Mouse (Mus musculus) cerebellum, adult 11-12 months (tissue): ENCODE measurements at regions not wholly inside any gene's neighbourhood (a gene's known extent, or its start where the extent isn't known, plus 50 kb on each side); places are given as distances from the start of the nearest gene placed in this dataset.

Experiments used
- DNase-seq: peaks from one replicate; pipeline ENCODE4 v3.0.0; 2022

DNA sequence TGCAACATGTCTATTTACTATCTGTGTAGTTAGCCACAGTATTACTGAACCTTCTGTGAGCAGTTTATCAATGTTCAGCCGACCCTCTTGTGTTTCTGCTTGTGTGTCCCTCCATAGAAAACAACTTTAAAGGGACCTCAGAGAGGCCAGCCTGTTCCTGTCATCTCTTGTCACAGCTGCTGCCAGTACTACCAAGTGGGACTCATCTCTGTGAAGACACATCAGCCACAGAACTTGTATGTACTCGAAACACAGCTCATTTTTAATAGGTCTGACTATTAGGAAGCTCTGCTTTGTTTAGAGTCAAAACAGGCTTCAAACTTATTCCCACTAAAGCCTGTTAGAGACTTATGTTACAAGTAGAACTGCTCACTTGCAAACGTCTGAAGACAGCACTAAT, 549.1 kb upstream of the Camk1g start:
- DNase-seq = no peak

DNA sequence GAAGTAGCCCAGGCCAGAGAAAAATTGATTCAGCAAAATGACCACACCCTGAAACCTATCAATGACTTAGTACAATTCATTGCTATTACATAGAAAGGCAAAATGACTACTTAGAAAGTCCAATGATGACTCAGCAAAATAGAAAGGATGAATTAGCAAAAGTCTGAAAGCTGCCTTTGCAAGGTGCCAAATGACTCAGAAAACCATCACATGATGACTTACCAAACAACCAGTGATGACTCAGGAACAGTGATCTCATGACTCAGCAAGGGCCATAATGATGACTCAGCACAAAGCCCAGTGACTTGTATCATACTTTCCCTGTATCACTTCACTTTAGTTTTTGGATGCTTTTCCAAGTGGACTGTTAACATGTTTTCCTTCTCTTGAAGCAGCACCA, 535.6 kb upstream of the Camk1g start:
- DNase-seq = no peak

DNA sequence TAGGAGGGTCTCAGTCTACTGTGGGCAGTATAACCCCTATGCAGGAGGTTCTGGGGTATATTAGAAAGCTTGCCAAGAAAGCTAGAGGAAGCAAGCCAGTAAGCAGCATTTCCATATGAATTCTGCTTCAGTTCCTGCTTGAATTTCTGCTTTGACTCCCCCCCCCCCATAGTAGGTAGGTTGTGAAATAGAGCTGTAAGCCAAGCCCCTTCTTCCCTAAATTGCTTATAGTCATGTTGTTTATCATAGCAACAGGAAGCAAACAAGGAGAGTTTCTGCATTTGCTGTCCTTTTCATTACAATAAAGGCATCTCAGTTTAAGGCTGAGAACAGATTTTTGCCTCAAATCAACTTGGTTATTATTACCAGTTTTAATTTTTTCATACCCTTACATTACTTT, 524.0 kb upstream of the Camk1g start:
- no peak for DNase-seq

DNA sequence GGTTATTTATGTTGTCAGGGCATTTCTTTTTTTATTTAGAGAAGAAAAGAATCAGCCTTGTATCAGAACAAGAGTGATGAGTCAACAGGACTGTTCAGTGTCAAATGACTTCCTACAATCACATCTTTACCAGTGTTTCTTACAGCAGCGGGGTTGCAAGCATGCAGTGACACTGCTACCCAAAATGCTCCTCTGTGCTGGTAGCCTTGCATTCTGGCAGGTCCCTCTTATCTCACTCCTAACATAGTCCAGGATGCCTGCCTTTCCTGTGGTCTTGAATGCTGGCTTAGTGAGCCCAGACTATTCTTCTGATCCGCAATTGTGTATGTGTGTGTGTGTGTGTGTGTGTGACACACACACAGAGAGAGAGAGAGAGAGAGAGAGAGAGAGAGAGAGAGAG, 506.4 kb upstream of the Camk1g start:
- no peak for DNase-seq

DNA sequence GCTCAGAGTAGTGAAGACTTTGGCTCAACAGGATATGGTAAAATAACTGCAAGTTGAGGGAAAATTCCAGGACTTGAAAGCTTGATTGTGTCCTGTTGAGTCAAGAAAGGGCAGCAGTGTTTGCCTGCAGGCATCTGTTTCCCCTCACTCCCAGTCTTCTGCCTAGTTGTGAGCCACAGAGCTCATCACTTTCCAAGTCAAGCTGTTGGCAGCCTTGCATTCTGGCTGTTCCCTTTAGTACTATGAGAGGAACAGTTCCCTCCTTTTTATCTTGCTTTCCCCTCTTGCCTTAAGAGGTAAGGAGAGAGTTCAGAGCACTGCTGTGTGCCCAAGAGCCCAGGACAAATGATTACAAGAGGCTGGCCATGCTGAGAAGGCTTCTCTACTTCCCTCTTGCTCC, 506.0 kb upstream of the Camk1g start:
- no peak for DNase-seq

DNA sequence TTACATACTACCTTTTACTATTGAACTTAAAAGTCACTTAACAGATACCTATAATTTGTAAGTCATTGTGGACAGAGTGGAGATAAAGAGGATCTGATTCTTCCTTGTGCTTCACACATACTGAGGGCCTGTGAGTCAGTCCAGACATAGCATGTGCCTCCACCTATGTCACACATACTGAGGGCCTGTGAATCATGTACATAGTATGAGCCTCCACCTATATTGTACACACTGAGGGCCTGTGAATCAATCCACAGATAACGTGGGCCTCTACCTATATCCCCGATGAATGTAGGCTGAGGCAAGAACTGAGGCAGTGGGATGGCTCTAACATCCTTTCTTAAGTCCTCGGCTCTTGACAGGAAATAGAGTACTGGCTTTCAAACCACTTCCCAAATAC, 505.2 kb upstream of the Camk1g start:
- DNase-seq = no peak

DNA sequence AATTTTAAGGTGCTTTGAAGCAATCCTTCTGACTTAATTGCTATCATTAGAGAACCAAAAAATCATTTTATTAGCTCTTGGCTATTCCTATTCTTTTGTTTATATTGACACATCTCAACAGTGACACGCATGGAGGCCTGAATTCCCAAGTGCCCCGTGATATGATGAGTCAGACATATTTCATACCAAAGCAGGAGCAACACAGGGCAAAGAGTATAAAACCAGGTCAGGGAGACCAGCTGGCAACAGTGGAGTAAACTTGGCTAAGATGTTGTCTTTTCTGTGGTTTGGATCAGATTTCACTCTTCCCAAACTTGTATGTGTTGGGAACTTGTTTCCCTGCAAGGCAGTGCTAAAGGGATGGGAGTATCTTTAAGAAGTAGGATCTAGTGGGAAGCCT, 500.6 kb upstream of the Camk1g start:
- DNase-seq = no peak

DNA sequence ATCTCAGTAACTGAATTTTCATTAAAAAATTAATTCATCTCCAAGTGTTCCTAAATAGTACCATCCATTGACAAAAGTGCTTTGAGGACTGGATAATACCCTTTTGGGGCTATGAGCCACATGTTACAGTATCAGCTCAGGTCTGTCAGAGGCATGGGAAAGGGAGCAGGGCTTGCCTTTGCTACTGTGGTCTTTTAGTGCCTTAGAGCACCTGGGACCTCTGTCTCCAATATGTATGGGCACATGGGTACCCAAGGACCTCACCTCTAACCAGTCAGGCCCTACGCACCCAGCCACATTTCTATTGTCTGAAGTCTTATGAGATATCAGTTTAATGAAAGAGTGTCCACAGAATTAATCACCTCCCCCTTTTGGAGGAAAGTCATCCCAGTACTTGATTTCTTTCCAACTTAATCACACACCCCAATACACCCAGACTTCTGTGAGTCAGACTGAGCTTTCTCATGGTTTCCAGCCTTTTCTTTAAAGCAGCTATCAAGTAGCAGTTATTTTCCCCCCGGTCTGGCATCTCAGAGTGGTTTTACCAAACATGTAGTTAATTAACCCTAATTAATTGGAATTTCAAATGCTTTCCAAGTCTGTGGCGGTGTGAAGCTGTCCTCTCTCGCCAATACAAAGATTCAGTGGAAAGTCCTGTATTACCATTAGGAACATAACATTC, 498.7 kb upstream of the Camk1g start:
- no peak for DNase-seq

DNA sequence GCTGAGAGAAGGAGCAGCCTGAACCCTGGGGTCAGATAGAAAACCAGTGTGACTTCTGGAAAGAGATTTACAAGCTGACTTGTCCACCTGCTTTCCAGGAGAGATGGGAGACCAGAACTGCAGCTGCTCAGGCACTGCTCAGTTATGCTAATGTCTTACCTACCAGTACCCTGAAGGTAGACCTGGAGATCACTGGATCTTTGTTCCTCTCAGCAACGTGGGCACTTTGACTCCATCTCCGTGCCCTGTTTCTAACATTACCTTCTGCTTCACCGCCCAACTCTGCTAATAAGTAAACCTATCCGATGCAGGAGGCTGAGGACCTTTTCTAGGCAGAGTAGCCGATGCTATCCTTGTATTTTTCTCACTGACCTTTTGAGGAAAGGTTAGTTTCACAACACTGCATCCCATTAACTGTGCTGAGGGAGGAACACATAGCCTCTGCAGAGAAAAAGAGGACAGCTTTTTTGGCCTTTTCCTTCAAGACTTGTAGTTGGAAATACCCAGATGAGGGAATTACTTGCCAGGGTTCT, 490.7 kb upstream of the Camk1g start:
- no peak for DNase-seq

DNA sequence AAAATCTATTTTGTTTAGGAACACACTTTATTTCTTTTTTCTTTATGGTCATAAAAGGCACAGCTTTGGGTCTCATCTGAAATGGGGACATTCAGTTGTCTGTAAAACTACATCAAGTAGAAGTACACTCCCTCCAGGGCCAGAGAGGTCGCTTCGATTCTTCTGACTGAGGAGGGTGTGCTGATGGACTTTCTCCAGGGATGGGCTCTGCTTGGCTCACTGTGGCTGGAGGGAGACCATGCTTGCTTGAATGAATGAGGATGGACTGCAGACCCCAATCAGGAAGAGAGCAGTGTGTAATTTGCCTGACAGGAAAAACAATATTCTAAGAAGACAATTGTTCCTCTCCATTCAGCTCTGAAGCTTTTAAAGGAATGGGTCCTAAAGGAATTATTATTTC, 490.3 kb upstream of the Camk1g start:
- no peak for DNase-seq

DNA sequence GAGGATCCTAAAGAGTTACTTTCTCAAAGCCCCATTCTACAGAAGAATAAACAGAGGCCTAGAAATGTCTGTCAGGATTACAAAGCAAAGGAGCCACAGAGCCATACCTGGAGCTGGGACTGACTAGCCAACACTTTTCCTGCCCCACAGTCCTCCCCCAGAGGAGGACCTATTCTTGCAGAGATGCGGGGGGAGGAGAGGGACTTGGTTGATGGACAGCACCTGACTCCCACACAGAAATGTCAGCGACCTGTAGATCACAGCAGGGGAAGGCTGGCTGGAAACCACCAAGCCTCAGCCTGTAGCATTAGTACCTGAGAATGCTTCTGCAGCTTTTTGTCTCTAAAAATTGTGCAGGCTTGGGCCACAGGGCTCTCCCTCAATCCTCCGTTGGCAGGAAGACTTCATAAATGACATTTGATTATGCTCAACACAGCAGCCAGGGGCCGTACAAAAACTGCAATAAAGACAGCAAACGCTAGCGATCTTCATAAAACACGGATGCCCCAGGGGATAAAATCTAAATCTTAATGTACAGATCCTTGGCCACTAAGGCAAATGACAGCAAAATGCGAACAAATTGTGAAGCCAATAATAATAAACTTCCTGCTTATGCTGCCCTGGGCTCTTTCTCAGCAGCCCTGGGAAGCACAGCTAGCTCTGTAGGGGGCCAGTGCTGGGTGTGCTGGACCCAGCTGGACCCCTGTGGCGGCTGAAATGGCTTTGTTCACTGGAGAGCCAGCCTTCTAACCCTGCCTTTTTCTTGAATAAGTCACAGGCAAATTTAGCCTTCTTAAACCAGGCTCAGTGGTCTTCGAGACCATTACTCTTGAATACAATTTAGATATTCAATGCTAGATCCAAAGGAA, 489.4 kb upstream of the Camk1g start:
- DNase-seq = no peak

DNA sequence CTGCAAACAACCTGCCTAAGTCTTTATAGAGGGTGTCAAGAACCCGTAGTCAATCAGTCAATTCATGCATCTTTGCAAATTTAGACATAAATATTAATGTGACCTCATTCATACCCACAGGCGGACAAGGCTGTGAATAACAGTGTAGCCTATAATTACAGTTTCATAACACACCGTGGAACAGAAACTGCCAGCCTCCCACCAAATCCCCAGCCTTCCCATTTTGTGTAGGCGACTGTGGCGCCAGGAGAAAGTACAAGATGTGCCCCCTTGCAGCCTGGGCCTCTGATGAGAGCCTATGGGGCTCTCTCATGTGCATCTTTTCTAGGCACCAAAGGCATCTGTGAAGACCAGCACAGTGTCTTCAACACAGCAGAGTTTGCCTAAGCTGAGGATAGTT, 477.8 kb upstream of the Camk1g start:
- no peak for DNase-seq

DNA sequence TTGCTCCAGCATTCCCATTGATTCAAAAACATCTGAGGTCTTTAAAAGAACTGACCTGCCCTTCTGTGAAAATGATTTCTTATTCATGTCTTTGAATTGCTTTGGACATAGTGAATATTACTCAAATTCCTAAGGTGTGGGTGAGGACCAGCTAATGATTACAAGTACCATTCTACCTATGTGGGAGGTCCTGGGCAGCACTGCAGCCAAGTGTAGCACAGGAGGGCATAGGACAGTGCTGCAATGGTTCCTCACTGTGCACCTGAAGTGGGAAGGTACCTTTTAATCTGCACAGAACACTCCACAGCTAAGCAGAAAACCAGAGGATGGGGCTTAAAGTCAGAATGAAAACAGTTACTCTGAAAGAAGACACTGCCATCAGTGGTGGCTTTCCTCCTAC, 474.8 kb upstream of the Camk1g start:
- DNase-seq = no peak

DNA sequence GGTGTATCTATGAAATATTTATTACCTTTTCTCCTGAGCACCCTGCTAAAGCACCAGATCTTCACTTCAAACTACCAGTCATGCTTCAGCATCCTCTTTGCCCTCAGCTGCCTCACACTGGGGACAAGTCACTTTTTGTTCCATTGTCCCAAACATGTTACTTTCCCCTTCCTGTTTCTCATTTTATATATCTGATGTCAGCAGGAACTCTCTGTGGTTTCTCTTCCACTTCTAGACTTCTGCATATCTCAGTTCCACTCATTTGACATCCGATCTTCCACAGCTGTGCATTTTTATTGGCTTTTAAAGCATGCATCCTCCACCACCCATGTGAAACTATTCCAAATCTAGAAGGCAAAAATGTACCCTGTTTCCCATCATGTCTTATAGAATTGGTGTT, 474.4 kb upstream of the Camk1g start:
- no peak for DNase-seq

DNA sequence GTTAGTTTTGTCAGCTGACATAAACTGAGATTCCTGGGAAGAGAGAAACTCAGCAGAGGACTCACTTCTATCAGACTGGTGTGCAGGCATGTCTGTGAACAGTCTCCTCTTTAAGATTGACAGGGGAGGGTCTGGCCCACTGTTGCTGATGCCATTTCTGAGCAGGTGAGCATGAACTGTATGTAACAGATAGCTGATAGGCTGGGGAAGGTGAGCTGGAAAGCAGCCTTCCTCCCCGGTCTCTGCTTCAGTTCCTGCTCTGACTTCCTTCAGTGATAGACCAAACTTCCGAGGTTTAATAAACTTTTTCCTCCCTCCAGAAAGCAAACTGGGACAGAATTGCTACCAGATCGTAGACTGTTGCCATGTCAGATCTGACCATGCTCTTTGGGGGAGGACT, 430.9 kb upstream of the Camk1g start:
- no peak for DNase-seq

DNA sequence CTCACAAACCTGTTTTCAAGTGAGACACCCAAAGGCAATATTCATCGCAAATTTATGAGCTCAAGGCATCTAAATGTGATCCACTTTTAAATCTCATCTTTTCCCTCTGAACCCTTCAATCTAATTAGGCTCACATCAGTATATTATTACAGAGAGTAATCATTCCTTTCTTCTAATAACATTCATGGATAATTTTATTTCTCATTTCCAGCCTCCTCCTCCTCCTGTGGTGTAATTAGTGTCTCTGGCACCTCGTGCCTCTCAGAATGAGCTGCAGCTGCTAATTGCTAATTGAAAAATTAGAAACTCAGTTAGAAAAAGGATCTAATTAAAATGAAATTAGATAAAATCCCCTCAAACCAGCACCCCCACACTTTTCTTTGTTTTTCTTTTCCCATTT, 420.5 kb upstream of the Camk1g start:
- no peak for DNase-seq

DNA sequence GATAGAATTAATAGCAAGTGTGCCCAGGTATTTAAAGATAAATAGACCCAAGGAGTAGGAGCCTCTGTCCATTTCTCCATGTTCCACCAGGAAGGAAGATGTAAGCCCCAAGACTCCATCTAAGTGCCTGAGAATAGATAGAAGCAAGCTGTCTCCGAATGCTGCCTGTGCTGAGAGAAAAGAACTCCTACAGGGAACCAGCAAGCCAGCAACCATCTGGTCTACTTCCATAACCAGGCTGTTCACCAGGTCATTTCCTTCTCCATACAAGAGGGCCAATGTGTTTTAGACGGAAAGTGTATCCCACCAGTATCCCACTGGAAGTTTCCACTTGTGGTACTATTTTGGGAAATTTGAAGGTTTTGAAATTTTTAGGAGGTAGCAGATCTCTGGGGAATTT, 418.4 kb upstream of the Camk1g start:
- peak; percentile 78 for DNase-seq

DNA sequence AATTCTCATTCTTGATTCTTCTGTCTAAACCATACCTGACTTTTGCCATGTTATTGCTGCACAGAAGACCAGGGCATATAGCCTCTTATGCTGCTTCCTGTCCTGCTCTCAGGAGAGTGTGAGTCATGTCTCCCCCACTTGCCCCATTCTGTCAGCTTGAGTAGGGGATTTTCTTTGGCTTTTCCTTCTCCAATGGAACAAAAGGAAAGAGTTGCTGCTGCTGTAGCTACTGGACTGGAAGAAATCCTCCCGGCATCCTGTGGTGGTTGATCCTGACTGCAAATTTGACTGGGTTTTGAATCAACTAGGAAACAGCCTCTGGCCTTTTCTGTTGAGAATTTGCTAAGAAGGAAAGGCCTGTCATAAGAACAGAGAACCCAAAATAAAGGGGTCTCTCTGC, 417.3 kb upstream of the Camk1g start:
- DNase-seq = peak; percentile 28

DNA sequence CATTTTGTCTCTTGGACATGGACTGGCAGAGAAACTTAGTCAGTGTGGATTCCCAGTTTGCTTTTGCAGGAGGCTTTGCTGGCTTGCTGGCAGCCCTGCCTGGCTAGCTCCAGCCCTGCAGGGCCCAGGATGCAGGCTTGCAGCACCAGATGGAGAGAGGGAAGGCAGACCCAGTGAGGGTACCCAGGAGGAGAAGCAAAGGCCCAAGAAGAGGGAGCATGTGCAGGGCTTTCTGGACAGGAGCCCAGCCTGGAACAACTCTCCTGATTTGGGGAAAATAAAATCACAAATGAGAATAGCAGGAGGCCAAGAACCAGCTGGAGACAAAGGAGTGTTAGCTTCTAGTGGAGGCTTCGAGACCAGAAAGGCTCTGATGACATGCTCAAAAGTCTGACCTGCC, 414.9 kb upstream of the Camk1g start:
- DNase-seq = peak; percentile 98

DNA sequence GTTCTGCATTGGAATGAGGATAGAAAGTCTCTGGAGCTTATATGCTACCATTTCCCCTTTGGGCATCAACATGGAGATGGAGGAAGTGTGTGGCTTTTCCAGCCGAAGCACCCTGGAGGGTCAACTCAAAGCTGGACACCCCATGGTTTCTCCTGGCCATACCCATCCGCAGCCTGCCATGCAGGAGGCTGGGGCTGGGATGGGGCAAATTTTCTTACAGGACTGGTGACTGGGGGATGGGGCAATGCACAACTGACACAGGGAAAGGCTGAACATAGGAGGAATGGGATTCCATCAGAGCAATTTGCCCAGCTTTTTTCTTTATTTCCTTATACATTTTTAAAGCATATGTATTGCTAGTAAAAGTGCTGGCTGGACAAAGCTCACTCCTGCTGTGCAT, 414.4 kb upstream of the Camk1g start:
- no peak for DNase-seq

DNA sequence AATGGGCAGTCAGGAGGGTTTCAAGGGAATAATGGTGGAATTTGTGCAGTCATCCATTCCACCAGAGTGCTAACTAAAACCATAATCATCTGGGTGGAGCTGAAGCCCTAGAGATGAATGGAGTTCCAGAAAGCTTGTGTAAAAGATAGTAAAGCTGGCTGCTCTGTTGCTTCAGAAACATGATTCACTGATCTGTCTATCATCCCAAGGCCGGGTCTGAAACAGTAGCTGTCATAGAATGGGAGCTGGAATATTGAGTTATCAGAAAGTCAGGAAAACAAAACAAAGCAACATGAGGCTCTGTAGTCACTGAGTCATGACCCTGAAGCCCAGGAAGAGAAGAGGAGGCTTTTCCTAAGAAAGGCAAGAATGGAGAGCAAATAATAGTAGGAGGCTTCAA, 408.1 kb upstream of the Camk1g start:
- no peak for DNase-seq

DNA sequence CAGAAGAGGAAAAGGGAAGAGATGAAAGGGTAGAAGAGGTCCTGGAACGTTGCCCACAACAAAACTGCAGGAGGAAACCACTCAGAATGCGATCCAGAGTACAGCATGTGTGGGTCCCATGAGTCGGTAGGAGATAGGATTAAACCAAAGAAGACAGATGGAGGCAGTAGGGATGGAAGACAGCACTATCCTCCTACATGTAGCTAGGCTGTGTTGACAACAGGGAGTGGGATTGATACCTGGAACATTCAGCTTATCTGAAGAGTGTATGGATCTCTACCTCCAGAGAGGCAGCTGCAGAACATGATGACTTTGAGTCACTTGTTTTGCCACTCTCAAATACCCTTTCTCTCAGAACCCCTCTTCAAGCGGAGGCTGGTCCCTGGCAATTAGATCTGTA, 399.4 kb upstream of the Camk1g start:
- no peak for DNase-seq

DNA sequence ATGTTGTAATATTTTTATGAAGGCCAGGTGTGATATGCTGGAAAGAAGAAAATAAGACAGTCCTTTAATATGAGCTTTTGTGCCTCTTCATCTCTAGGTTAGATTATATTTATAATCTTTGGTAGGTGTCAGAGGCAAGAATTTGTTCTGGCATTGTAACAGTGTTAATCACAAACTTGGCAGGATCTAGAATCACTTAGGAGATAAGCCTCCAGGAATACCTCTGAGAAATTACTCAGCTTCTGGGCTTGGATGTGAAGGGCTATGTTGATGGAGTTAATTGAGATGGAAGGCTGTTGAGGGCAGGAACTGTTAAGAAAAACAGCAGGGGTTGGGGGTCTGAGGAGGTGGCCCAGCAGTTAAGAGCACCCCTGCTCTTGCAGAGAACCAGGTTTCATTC, 394.0 kb upstream of the Camk1g start:
- DNase-seq = no peak

DNA sequence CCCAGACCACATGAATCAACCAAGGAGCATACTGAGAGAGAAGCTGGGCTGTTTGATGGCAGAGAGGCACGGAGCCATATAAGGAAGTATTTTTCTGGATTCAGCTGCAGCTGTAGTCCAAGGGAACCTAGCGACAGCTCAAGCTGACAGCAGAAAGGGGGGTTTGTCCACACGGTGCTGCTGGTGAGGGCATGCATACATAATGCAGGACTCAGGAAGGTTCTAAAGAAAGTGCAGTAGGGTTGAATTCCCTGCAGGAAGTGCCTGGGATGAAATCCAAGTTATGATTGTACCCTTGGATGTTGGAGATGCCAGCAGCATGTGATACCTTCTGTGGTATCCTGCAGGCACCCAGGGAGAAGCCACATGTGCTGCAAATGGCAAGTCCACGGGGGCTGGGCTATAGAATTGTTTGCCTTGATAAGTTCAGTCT, 381.7 kb upstream of the Camk1g start:
- peak; percentile 83 for DNase-seq
